Mouse (Mus musculus): ENCODE measurements at regions not wholly inside any gene's neighbourhood (a gene's known extent, or its start where the extent isn't known, plus 50 kb on each side); places are given as distances from the start of the nearest gene placed in this dataset.

DNA sequence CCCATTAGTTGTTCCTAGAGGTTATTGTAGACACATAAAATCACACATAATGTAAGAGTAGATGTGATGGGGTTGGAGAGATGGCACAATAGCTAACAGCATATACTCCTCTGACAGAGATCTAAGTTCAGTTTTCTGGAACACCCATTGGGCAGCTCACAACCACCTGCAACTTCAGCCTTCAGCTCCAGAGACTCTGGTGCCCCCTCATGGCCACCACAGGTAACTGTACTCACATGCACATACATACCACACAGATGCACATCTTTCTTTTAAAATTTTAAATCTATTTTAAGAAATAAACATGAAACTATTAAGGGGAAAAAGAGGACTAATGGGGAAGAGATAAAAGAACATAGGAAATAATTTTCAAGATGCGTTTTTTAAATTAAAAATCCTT is 117.3 kb upstream of the Nckap5 start:
- TF ChIP-seq POLR2A (IDR thresholded peaks at IDR 0.05; ENCODE audit: low read depth, low read length) = no peak
- no peak for TF ChIP-seq CTCF (conservative IDR thresholded peaks at IDR 0.05; ENCODE audit: insufficient read depth, insufficient read length, low read depth, low read length)

Data from kidney, adult 2 months (tissue).